Mouse (Mus musculus) forebrain, postnatal 0 days (tissue): ENCODE measurements at regions not wholly inside any gene's neighbourhood (a gene's known extent, or its start where the extent isn't known, plus 50 kb on each side); places are given as distances from the start of the nearest gene placed in this dataset.

Source experiments
- ATAC-seq: fragments of 200-750 bp; cut with Nextera tagmentation; 2 replicates; pipeline ENCODE4 v1.8.0; 2017; ENCODE audit warnings: mild to moderate bottlenecking, moderate library complexity
- DNase-seq: peaks from one replicate; pipeline ENCODE4 v3.0.0-alpha.2; 2015
- H3K27ac ChIP-seq: fragments of 300-500 bp; sonication (generic); 2 replicates; pipeline ENCODE4 v1.5.1; 2014; ENCODE audit warnings: low read depth, mild to moderate bottlenecking, antibody characterized with exemption, low read length, moderate library complexity, mixed read lengths
- H3K27me3 ChIP-seq: fragments of 300-500 bp; sonication (generic); 2 replicates; pipeline ENCODE4 v1.6.1; 2014; ENCODE audit warnings: mild to moderate bottlenecking, low read length, mixed read lengths; ENCODE audit not compliant: insufficient read depth
- H3K36me3 ChIP-seq: fragments of 300-500 bp; sonication (generic); 2 replicates; pipeline ENCODE4 v1.6.1; 2014; ENCODE audit warnings: mild to moderate bottlenecking, moderate library complexity; ENCODE audit not compliant: insufficient read depth
- H3K4me1 ChIP-seq: fragments of 300-500 bp; sonication (generic); 2 replicates; pipeline ENCODE4 v1.6.1; 2014; ENCODE audit warnings: antibody characterized with exemption; ENCODE audit not compliant: insufficient read depth
- H3K4me2 ChIP-seq: fragments of 300-500 bp; sonication (generic); 2 replicates; pipeline ENCODE4 v1.6.1; 2014; ENCODE audit warnings: low read depth, mild to moderate bottlenecking, moderate library complexity
- H3K4me3 ChIP-seq: fragments of 300-500 bp; sonication (generic); 2 replicates; pipeline ENCODE4 v1.5.1; 2014; ENCODE audit warnings: low read depth, low read length, mixed read lengths
- H3K9ac ChIP-seq: fragments of 300-500 bp; sonication (generic); 2 replicates; pipeline ENCODE4 v1.6.1; 2014; ENCODE audit warnings: mild to moderate bottlenecking
- H3K9me3 ChIP-seq: fragments of 300-500 bp; sonication (generic); 2 replicates; pipeline ENCODE4 v1.6.1; 2016; ENCODE audit warnings: low read length
- CTCF ChIP-seq: sonication (generic); IDR thresholded peaks from 2 replicates; pipeline ENCODE4 v1.5.1; 2016; ENCODE audit warnings: antibody characterized with exemption, control low read depth, low read depth
- WGBS: fragments of 180-500 bp; shearing (Covaris S2); extraction: QIAGEN DNeasy Blood & Tissue Kit; methylation state at CpG from one replicate; pipeline ENCODE4 v1.1.7; 2014; 5-methylcytosine and 5-hydroxymethylcytosine counted together

GRCm38 (mm10) chr5:46209076-46209475 lies 351.7 kb upstream of the Lcorl start:
- ATAC-seq (no peak), DNase-seq (no peak)
- no peak for TF ChIP-seq CTCF
- Histone ChIP-seq H3K27me3 (no peaks in the 10 kb centered on the region), H3K4me3 (no peak overlapping the region), H3K9ac (no peak overlapping the region), H3K4me2 (no peak overlapping the region), H3K4me1 (no peaks in the 10 kb centered on the region), H3K27ac (no peak overlapping the region), H3K36me3 (no peaks in the 10 kb centered on the region), H3K9me3 (no peaks in the 10 kb centered on the region)
- 77% methylated on average over 2 of the region's 2 CpGs for WGBS

GRCm38 (mm10) chr5:46203744-46204143 lies 346.3 kb upstream of the Lcorl start:
- Histone ChIP-seq H3K27me3 (no peaks in the 10 kb centered on the region), H3K36me3 (no peaks in the 10 kb centered on the region), H3K4me3 (no peak overlapping the region), H3K9ac (no peak overlapping the region), H3K9me3 (no peaks in the 10 kb centered on the region), H3K27ac (no peak overlapping the region), H3K4me1 (peaks cover 6% of the 10 kb centered on the region), H3K4me2 (no peak overlapping the region)
- ATAC-seq = peak; percentile 57
- TF ChIP-seq CTCF = no peak
- no peak for DNase-seq
- WGBS = 66% methylated on average over 4 of the region's 4 CpGs

DNA sequence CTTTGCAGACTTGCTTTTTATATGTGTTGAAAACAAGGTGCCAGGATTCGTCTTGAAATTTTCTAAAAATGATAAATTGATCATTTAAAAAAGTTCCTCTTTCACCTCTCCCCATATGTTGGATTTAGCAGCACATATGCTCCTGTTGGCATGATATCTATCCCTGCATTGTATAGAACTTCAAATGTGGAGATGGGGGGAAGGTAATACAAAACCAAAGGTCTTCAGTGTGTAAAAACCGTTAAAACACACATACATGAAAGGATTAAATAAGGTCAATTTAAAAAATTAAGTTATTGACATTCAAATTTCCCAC lies 345.0 kb upstream of the Lcorl start:
- H3K4me2 ChIP-seq = no peak overlapping the region
- no peaks in the 10 kb centered on the region for H3K27me3 ChIP-seq
- peak; percentile 14; the same call in 1 of the 2 replicates for ATAC-seq
- H3K4me3 ChIP-seq = no peak overlapping the region
- H3K36me3 ChIP-seq = no peaks in the 10 kb centered on the region
- H3K27ac ChIP-seq = no peak overlapping the region
- DNase-seq = no peak
- 50% methylated on average over 2 of the region's 2 CpGs for WGBS
- no peak overlapping the region for H3K9ac ChIP-seq
- H3K4me1 ChIP-seq = peaks cover 6% of the 10 kb centered on the region
- H3K9me3 ChIP-seq = no peaks in the 10 kb centered on the region
- TF ChIP-seq CTCF = no peak

- Histone ChIP-seq H3K27ac (no peak overlapping the region), H3K4me3 (no peak overlapping the region), H3K9me3 (no peaks in the 10 kb centered on the region), H3K36me3 (no peaks in the 10 kb centered on the region), H3K4me1 (peaks cover 6% of the 10 kb centered on the region), H3K27me3 (no peaks in the 10 kb centered on the region), H3K4me2 (no peak overlapping the region), H3K9ac (no peak overlapping the region)
- TF ChIP-seq CTCF = no peak
- DNase-seq = peak; percentile 55
- WGBS = 11% methylated on average over 6 of the region's 6 CpGs
- peak; percentile 76; the same call in 1 of the 2 replicates for ATAC-seq
These were observed 344.4 kb upstream of the Lcorl start for GRCm38 (mm10) chr5:46201639-46202456.

- Histone ChIP-seq H3K4me3 (no peak overlapping the region), H3K27ac (no peak overlapping the region), H3K9ac (no peak overlapping the region), H3K36me3 (no peaks in the 10 kb centered on the region), H3K27me3 (no peaks in the 10 kb centered on the region), H3K4me2 (no peak overlapping the region), H3K4me1 (no peaks in the 10 kb centered on the region), H3K9me3 (no peaks in the 10 kb centered on the region)
- 59% methylated on average over 2 of the region's 2 CpGs for WGBS
- no peak for TF ChIP-seq CTCF
- no peak for ATAC-seq
- DNase-seq = no peak
These were observed 329.5 kb upstream of the Lcorl start for GRCm38 (mm10) chr5:46186908-46187307.

DNA sequence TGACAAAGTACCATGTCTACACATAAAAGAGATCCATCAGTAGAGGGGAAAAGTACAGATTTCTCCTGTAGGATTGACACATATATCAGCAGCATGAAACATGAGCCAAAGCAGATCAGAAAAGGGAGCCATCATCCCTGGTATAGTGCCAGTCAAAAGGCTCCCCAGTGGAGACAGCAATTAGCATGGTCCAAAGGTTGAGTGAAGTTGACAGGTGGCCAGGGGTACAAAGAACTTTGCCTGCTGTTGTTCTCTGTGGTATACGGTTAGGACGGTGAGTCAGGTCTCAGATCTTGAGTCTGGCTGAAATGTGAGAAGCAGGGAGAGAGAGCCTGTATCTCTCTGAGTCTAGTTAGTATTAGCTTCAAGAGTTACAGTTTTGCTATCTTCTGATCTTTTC lies 324.7 kb upstream of the Lcorl start:
- TF ChIP-seq CTCF = no peak
- H3K9ac ChIP-seq = no peak overlapping the region
- H3K4me3 ChIP-seq = no peak overlapping the region
- no peaks in the 10 kb centered on the region for H3K27me3 ChIP-seq
- H3K27ac ChIP-seq = no peak overlapping the region
- no peaks in the 10 kb centered on the region for H3K36me3 ChIP-seq
- WGBS = 49% methylated on average over 2 of the region's 2 CpGs
- no peaks in the 10 kb centered on the region for H3K9me3 ChIP-seq
- DNase-seq = no peak
- H3K4me1 ChIP-seq = no peaks in the 10 kb centered on the region
- no peak overlapping the region for H3K4me2 ChIP-seq
- ATAC-seq = no peak; the same call in 1 of the 2 replicates

- no peak for ATAC-seq
- 38% methylated on average over 3 of the region's 3 CpGs for WGBS
These were observed 314.9 kb upstream of the Lcorl start for GRCm38 (mm10) chr5:46172315-46172714.

More at GRCm38 (mm10) chr5:46172315-46172714, 314.9 kb upstream of the Lcorl start:
- no peaks in the 10 kb centered on the region for H3K9me3 ChIP-seq
- H3K27ac ChIP-seq = no peak overlapping the region
- no peak overlapping the region for H3K9ac ChIP-seq
- H3K4me2 ChIP-seq = no peak overlapping the region
- no peak for DNase-seq
- no peaks in the 10 kb centered on the region for H3K4me1 ChIP-seq
- H3K27me3 ChIP-seq = no peaks in the 10 kb centered on the region
- no peak overlapping the region for H3K4me3 ChIP-seq
- no peak for TF ChIP-seq CTCF
- no peaks in the 10 kb centered on the region for H3K36me3 ChIP-seq
